12 mouse cellular contexts compared by ENCODE assay signal in the genomic region with DNA sequence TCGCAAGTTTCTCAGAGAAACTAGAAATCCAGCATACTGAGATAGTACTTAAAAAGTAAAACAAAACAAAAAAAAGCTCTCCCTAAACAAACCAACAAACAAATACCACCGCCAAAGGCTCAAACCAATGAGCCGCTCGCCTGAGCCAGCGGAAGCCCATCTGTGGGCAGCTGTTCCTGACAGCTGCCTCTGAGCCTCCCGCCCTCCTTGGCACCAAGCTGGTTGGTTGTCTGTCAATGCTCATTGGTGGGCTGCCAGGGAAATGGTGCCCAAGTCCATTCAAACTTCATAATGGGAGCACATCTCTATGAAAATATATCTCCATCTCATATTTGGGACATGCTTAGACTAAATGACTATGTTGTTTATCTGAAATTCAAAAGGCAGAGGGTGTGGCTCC. TPM values are rescaled to one million over a fixed set of nuclear protein-coding genes. Genes with fewer than 3 reads are reported as not detected.
DNase-seq lines count a peak whose midpoint lies in the region; ATAC-seq and TF ChIP-seq lines count a peak whose summit lies in the region.
"Had no signal": no experiment of that assay in that cellular context is flagged by ENCODE, and none has a peak within 500 bp of the region (broad histone marks: within the 10 kb centered on the region; RNA-seq: fewer than 3 reads in every experiment).

No protein-coding gene starts in this region.

- peak; percentile 52; the same call in 1 of the 2 replicates for ATAC-seq in forebrain, postnatal 0 days
- no peak for ATAC-seq in megakaryocyte progenitor cell, adult 5-6 weeks (replicated peaks; ENCODE audit: poor library complexity)

- no peaks in the 10 kb centered on the region for H3K36me3 ChIP-seq in forebrain, postnatal 0 days (ENCODE audit: insufficient read depth)
- no peaks in the 10 kb centered on the region for H3K36me3 ChIP-seq in myocyte (ENCODE audit: control insufficient read depth, insufficient read depth)
- H3K36me3 ChIP-seq: liver, embryonic 13.5 days had no signal

- H3K9ac ChIP-seq in forebrain, postnatal 0 days: no peak overlapping the region
- H3K9ac ChIP-seq: liver, embryonic 13.5 days had no signal

- no peaks in the 10 kb centered on the region for H3K9me3 ChIP-seq in forebrain, postnatal 0 days (ENCODE audit: low read length)
- H3K9me3 ChIP-seq: liver, embryonic 13.5 days had no signal

- H3K27ac ChIP-seq in forebrain, postnatal 0 days (ENCODE audit: low read depth, low read length): no peak overlapping the region
- H3K27ac ChIP-seq: liver, embryonic 13.5 days had no signal

- no peak overlapping the region for H3ac ChIP-seq in myocyte (ENCODE audit: control insufficient read depth, insufficient read length)

- H3K27me3 ChIP-seq in forebrain, postnatal 0 days (ENCODE audit: insufficient read depth, low read length): no peaks in the 10 kb centered on the region
- peaks cover 8% of the 10 kb centered on the region for H3K27me3 ChIP-seq in myocyte (ENCODE audit: control insufficient read depth, insufficient read depth, insufficient read length)

- no peak for TF ChIP-seq POLR2A in myocyte (IDR thresholded peaks at IDR 0.05; ENCODE audit: insufficient read length, low read depth)

- DNase-seq in layer of hippocampus, postnatal 10 days (ENCODE audit: low spot score in 2 of 2): peak; percentile 56 to 60
- DNase-seq in layer of hippocampus, postnatal 14 days (ENCODE audit: low spot score in 2 of 2): no peak
- DNase-seq in right cerebral cortex, postnatal 10 days (ENCODE audit: low spot score in 2 of 2): peak; percentile 74 to 75
- no peak for DNase-seq in right cerebral cortex, adult 2 months (ENCODE audit: low spot score in 2 of 2)
- DNase-seq in forebrain, postnatal 0 days: peak; percentile 76
- DNase-seq: adrenal gland, postnatal 10 days; cerebellum, adult 11 months; liver, embryonic 13.5 days had no signal

- no peak for TF ChIP-seq CTCF in forebrain, postnatal 0 days (IDR thresholded peaks at IDR 0.05; ENCODE audit: low read depth)

- 31% methylated on average over 6 of the region's 6 CpGs for WGBS in forebrain, postnatal 0 days

- no peaks in the 10 kb centered on the region for H3K79me2 ChIP-seq in myocyte (ENCODE audit: control insufficient read depth, insufficient read depth)

- H3K4me1 ChIP-seq in forebrain, postnatal 0 days (ENCODE audit: insufficient read depth): peaks cover 21% of the 10 kb centered on the region

- H3K4me3 ChIP-seq in forebrain, postnatal 0 days (ENCODE audit: low read depth, low read length): no peak overlapping the region
- no peak overlapping the region for H3K4me3 ChIP-seq in myocyte
- H3K4me3 ChIP-seq: liver, embryonic 13.5 days had no signal

- no peak overlapping the region for H3K4me2 ChIP-seq in forebrain, postnatal 0 days (ENCODE audit: low read depth)
- H3K4me2 ChIP-seq in myocyte (ENCODE audit: low read depth): no peak overlapping the region
- H3K4me2 ChIP-seq: liver, embryonic 13.5 days had no signal

TF ChIP-seq in myocyte, 11 proteins besides CTCF, POLR2A, EP300 and RAD21:
- TF ChIP-seq USF1 (IDR thresholded peaks at IDR 0.05; ENCODE audit: low read depth) (no peak), POLR2AphosphoS2 (IDR thresholded peaks at IDR 0.05; ENCODE audit: insufficient read length, low read depth) (no peak), E2F4 (IDR thresholded peaks at IDR 0.05; ENCODE audit: insufficient read depth) (no peak), SRF (IDR thresholded peaks at IDR 0.05; ENCODE audit: control insufficient read depth, insufficient read length, low read depth) (peak; percentile 60), REST (IDR thresholded peaks at IDR 0.05; ENCODE audit: insufficient read depth, insufficient read length) (no peak), CEBPB (IDR thresholded peaks at IDR 0.05; ENCODE audit: insufficient read depth, poor library complexity, severe bottlenecking) (no peak), MAX (IDR thresholded peaks at IDR 0.05; ENCODE audit: low read depth) (no peak), MYOG (IDR thresholded peaks at IDR 0.05; ENCODE audit: control insufficient read depth in 1 of 3, insufficient read depth in 1 of 3, insufficient read length in 2 of 3, low read depth in 2 of 3) (peak; percentile 47 to 95 (median 84)), TCF12 (IDR thresholded peaks at IDR 0.05; ENCODE audit: insufficient read depth, poor library complexity, severe bottlenecking) (peak; percentile 44), MYOD1 (IDR thresholded peaks at IDR 0.05; ENCODE audit: control insufficient read depth in 1 of 3, insufficient read length in 2 of 3, low read depth in 2 of 3) (peak in 2 of 3 experiments; percentile 86 to 91), TCF3 (IDR thresholded peaks at IDR 0.05; ENCODE audit: insufficient read length, low read depth) (peak; percentile 86)

RNA-seq across cellular contexts. Expression of a gene that starts 22.5 kb away (rescaled TPM):
- 10 to 100 TPM; 43.8 to 46.9 TPM for total RNA-seq in layer of hippocampus, postnatal 10 days (2021)
- 10 to 100 TPM; 55.2 to 60.4 TPM for total RNA-seq in layer of hippocampus, postnatal 14 days (2021)
- 24.2 and 30.7 TPM in 2 replicates for total RNA-seq in forebrain, postnatal 0 days (2014; rRNA removed)
- polyA plus RNA-seq in forebrain, postnatal 0 days (2015; fragmentation: Nextera tagmentation; extraction: Ambion mirVana): 49.7 and 52.2 TPM in 2 replicates
- polyA plus RNA-seq in myocyte (2012; fragmentation: generic; extraction: Trizol): 38.8 TPM
- 42.2 and 49.9 TPM in 2 replicates for total RNA-seq in megakaryocyte progenitor cell, adult 5-6 weeks (2015)
- 53.6 and 58.1 TPM in 2 replicates for total RNA-seq in megakaryocyte progenitor cell, adult 5-6 weeks (2017)

RNA-seq across cellular contexts. Expression of a gene that starts 51.1 kb away (rescaled TPM):
- not detected for total RNA-seq in layer of hippocampus, postnatal 10 days (2021)
- not detected for total RNA-seq in layer of hippocampus, postnatal 14 days (2021)
- not detected in 2 replicates for total RNA-seq in forebrain, postnatal 0 days (2014; rRNA removed)
- not detected in 2 replicates for polyA plus RNA-seq in forebrain, postnatal 0 days (2015; fragmentation: Nextera tagmentation; extraction: Ambion mirVana)
- not detected for polyA plus RNA-seq in myocyte (2012; fragmentation: generic; extraction: Trizol)
- total RNA-seq in megakaryocyte progenitor cell, adult 5-6 weeks (2015): not detected in 2 replicates
- total RNA-seq in megakaryocyte progenitor cell, adult 5-6 weeks (2017): not detected in 2 replicates
- total RNA-seq: adrenal gland, postnatal 10 days; heart, adult 8-10 months had no signal
- polyA plus RNA-seq: kidney, embryonic 16.5 days; liver, embryonic 13.5 days had no signal

Comparison
In these comparisons a context has a peak if more than half of its experiments do, and no peak if none do; other contexts are left out.
1. DNase-seq: peak in layer of hippocampus, postnatal 10 days (2 of 2), right cerebral cortex, postnatal 10 days (2 of 2) and forebrain, postnatal 0 days (single experiment); none in layer of hippocampus, postnatal 14 days (0 of 2) and right cerebral cortex, adult 2 months (0 of 2).